Mouse (Mus musculus) 3134 (cell line): ENCODE results near the gene Col1a1.

Experiments
- DNase-seq: peaks from one replicate; pipeline ENCODE4 v3.0.0-alpha.2; 2011; ENCODE audit warnings: low spot score; ENCODE audit not compliant: insufficient read length; ENCODE audit errors: extremely low read depth

The Col1a1 gene

DNA sequence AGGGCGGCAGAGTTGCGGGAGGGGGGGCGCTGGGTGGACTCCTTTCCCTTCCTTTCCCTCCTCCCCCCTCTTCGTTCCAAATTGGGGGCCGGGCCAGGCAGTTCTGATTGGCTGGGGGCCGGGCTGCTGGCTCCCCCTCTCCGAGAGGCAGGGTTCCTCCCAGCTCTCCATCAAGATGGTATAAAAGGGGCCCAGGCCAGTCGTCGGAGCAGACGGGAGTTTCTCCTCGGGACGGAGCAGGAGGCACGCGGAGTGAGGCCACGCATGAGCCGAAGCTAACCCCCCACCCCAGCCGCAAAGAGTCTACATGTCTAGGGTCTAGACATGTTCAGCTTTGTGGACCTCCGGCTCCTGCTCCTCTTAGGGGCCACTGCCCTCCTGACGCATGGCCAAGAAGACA is at the start of gene Col1a1:
TSS of gene Col1a1 (plus strand) at position 180 of the 400 bp plus-strand sequence.
- no peak for DNase-seq

DNA sequence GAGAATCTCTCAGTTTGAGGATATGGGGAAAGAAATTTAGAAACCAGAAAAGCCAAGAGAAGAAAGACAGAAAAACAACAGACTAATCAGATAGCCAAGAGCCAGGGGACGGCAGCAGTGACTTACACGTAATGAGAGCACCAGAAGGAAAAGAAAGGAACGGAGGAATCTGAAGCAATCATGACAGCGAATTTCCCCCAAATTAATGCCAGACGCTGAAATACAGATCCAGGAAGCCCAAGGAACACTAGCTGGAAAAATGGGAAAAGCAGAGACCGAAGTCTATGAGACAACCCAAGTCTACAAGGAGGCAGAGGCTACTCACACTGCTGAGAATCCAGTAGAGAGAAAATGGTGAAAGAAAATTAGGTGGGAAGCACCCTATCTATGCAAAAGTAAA is 44.9 kb upstream of the Col1a1 start:
- no peak for DNase-seq

DNA sequence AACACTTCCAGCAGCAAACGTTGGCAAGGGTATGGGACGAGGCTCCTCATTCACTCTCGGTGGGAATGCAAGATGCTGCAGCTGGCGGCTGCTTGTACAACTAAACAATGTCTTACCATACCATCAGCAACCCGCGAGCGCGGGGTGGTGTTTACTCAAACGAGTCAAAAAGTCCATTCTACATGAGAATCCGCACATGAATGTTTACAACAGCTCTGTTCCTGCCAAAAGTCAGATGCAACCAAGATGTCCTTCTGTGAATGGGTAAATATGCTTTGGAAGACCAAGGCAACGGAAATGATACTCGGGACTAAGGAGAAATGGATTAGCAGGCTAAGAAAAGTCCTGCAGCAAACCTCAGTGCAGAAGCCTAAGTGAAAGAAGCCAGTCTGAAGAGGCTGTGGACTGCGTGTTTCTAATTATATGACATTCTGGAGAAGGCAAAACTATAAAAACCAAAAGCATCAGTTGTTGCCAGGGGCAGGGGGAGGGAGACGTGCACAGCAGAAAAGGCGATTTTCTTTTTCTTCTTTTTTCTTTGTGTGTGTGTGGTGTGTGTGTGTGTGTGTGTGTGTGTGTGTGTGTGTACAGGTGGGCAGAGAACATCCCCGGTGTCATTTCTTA is 39.2 kb upstream of the Col1a1 start:
- no peak for DNase-seq

DNA sequence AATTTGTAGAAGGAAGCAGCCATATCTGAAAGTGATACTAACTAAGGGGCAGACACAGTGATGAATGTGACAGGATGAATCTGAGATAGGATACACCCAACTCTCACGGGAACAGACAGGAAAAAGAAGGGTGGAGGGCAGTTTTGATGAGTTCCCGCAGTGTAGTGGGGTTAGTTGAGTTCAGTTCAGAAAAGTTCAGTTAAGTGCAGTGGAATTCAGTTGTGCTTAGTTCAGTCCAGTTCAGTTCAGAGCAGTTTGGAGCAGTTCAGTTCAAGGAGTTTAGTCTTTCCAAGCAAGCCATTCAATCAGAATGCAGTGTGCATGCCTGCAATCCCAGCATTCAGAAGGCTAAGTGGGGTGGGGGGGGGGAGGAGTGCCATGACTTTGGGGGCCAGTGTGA is 34.8 kb upstream of the Col1a1 start:
- no peak for DNase-seq

DNA sequence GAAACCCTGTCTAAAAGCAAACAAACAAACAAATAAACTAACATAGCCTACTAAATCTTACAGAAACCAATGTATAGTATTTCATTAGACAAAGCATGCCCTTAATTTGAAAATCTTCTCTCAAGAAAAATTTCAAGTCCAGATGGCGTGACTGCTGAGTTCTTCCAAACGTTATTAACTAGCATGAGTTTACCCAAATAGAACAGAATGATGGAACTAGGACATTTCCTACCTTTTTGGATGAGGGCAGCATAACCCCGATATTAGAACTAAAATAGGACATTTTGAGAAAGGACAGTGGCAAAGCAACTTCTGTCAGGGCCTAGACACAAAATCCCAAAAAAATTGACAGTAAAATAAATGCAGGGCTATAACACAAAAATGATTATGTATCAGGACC is 31.7 kb upstream of the Col1a1 start:
- DNase-seq: no peak

DNA sequence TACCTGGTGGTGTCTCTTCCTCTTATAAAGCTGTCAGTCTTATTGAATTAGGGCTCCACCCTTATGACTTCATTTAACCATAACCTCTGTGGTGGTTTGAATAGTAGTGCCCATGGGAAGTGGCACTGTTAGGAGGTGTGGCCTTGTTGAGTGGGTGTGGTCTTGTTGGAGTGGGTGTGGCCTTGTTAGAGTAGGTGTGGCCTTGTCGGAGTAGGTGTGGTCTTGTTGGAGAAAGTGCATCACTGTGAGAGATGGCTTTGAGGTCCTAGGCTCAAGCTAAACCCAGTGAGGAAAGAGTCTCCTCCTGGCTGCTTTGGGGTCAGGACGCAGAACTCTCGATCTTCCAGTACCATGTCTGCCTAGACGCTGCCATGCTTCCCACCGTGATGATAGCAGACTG is 25.1 kb upstream of the Col1a1 start:
- DNase-seq: peak; percentile 46

DNA sequence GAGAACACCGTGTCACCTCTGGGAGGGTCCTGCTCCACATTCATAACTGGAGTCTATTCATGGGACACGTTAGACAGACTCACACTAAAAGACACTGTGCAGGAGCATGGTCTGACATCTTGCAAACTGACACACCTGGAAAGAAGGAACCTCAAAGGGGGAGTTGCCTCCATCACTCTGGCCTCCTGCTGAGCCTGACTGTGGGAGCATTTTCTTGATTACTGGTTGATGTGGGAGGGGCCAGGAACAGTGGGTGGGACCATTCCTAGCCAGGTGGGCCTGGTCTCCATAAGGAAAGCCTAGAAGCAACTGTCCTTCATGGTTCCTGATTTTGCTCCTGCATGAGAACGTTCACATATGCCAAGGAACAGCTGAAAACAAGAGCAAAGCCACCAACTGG is 23.5 kb upstream of the Col1a1 start:
- DNase-seq: no peak

DNA sequence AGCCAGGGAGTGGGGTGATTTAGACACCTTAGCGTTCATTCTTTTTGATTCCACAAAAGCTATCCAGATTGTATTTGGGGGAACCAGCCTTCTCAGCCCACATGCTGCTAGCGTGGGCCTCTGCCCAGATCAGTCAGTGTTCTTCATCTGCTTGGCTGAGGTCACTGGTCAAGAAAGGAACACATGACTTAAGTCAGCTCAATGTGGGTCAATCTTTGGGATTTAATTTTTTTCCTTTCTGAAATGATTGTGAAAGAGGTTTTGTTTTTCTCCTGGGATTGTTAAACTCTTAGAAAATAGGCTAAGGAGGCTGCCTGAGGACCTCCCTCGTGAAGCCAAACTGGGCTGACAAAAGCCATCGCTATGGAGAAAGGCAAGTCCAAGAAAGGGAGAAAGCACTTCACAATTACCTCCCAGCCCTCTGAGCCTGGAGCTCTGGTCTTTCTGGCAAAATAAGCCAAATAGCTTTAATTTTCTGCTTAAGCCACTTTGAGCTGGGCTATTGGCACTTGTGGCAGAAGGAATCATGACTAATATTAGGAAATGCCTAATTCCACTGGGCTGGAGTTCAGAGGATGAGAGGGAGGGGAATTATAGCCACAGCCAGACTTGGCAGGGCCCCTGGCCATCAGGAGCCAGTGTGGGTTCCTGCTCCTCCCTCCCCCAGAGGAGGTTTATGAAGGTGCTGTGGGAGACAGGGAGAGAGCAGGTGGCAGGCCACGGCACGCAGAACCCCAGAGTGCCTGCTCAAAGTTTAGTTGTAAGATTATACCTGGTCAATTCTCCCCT is 22.5 kb upstream of the Col1a1 start:
- DNase-seq: peak; percentile 80

DNA sequence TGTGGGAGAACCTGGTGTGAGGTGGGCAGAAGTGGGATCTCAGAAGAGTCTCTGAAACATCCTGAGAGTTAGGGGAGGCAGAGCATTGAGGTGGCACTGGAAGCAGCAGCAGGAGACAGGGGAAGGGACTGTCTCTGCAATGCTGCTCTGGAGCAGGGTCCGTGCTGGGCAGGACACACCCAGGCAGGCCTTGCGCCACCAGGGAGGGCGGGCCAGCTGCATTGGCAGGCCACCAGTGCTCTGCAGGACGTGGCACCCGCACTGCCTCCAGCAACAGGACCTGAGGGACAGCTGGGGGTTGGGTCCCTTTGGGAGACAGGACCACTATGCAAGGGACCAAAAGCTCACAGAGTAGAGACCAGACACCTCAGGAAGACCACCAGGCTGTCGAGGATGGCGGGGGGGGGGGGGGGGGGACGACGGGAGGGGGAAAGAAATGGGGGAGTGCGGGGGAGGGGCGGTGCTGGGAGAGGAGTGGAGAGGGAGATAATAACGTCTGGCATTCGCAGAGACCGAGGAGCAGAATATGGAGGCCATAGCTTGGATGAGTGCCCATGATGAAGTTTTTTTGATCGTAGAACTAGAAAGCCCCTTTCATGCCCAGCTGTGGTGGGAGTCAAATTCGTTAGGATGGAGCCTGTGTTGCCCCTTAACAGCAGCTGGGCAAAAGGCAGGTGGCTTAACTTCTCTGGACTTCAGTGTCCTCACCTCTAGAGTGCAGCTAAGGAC is 20.2 kb upstream of the Col1a1 start:
- peak; percentile 94 for DNase-seq

DNA sequence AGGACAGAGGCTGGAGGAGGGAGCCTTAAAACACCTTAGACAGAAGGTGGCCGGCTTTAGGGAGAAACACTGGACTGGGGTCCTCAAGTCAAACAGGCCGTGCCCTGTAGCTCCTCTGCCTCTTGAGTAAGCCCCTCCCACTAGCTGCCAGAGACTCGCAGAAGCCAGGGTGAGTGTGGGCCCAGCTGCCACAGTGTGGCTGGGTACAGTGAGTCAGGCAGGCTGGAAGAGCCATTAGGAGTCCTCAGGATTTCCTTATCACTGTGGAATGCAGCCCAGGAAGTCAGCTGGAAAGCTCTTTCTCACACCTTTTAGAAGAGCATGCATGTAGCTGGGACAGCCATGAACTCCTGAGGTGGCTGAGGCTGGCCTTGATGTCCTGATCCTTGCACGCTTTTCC is 19.5 kb upstream of the Col1a1 start:
- peak; percentile 90 for DNase-seq

DNA sequence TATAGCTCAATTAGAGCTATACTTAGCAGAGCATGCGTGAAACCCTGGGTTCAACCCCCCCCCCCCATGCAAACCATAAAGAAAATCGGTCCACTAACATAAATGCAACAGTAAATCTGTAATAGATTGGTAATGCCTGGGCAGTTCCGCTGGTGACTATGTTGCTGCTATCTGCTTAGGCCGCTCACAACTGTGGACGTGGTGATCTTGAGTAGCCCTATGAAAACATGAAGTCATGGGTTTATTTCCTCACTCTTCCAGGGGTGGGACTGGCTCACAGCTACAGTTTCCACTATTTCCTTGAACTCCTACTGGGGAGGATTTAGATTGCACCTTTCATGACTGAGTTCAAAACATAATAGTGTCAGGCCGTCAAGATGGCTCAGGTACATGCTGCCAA is 18.3 kb upstream of the Col1a1 start:
- no peak for DNase-seq

DNA sequence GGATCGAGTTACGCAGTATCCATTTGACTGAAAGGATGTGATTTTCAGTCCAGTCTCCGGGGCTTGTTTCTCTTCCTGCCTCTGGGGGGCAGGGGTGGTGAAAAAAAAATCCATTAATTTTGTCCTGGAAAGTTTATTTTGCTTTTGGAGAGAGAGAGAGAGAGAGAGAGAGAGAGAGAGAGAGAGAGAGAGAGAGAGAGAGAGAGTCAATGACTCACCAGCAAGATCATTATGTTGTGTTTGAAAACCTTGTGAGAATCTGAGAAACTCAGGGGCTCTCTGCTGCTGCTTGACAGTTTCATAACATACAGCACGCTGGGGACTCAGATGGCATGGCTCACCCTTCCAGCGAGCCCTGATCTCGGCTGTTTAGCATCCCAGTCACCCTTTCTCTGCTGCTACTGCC is 15.0 kb upstream of the Col1a1 start:
- no peak for DNase-seq

DNA sequence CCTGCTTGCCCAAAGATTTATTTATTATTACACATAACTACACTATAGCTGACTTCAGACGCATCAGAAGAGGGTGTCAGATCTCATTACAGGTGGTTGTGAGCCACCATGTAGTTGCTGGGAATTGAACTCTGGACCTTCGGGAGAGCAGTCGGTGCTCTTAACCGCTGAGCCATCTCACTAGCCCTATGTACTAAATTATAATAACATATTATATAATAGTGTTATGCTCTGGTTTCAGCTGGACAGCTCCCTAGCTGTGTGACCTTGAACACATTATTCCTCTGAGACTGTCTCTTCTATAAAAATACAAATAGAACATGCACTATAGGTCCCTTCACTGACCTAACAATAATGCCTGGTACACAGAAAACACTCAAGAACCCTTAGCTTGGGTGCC is 11.0 kb upstream of the Col1a1 start:
- DNase-seq: no peak

DNA sequence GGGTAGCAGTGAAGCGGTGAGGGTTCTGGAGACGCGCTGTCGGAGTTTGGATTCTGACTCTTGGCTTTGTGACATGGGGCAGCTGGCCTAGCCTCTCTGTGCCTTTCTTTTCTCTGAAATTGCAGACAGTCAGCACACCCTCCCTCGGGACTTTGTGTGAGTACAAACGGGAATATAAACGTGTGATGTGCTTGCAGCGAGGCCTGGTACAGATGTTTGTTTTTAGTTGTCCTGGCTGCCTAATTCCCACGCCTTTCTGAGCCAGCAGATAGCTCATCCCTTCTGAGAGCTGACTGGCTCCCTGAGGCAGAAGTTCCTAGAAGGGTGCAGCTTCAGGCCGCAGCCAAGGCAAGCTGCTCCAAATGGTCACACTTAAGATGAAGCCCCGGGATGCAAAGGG is 9.6 kb upstream of the Col1a1 start:
- no peak for DNase-seq

DNA sequence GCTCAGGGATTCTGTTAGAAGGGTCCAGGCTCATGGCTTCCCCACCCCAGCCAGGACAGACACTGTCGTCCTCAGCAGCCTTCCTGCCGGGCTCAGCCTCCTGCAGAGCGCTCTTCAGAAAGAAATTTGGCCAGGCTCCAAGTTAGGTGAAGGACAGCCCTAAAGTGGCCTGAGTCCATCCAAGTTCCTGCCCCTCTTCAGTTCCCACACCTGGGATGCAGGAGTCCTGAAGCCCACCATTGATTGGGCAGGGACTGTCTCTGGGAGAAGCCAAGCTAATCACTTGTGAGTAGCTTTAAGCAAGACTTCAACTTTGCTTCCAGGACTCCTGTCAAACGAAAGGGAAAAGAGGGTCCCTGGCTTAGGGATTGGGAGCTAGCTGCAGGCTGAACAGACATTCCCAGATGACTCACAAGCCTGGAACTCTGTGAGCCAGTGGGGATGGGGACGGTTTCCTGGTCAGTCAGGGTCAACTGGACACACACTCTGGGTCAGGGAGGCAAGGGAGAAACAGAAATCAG is 8.2 kb upstream of the Col1a1 start:
- DNase-seq: peak; percentile 87

DNA sequence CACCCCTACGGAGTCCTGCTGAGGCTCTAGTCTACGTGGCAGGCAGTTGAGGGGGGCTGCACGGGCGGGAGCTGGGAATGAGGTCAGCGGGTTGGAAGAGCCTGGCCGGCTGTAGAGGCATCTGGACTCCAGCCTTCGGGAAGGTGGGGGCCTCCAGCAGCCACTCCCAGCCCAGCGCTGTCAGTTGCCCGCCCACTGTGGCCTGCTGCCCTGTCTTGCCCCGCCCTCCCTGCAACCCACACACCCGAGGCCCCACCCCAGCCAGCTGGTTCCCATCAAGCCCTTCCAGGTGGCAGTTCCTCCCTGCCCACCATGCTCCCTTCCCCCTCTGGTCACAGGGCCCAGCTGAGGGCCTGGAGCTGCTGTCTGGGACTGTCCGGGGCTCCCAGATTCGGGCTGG is 7.2 kb upstream of the Col1a1 start:
- DNase-seq: peak; percentile 96

DNA sequence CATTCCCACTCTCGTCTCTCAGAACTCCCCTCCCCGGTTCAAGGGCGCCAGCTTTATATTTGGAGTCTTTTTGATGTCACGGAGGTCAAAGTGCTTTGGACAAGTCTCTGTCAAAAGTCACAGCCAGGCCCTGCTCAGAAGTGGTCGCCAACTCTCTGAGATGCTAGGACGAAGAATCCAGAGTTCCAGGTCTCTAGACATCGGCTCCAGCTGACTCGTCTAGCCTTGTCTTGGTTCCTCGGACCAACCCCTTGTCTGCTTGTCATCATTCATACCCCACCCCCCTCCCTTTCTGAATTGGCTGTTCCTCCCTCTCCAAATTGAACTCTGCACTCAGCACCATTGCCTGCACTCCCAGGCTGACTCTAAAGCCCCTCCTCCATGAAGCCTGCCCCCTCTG is 6.4 kb upstream of the Col1a1 start:
- DNase-seq: no peak

DNA sequence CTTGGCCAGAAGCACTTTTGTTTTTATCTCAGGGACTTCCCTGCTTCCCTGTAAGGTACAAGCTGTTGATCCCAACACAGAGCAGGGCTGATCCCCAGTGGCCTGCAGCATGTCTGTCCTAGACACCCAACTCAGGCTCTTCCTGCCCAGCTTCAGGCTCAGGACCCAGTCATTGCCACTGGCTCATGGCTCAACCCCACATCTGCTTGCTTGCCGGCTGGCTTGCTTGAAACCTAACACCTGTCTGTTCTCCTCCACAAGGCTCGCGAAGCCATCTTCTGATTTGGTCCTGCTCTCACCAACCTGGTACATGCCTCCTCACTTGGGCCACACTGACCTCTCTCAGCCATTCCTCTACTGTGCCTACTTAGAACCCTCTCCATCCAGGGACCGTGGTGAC is 5.9 kb upstream of the Col1a1 start:
- no peak for DNase-seq

DNA sequence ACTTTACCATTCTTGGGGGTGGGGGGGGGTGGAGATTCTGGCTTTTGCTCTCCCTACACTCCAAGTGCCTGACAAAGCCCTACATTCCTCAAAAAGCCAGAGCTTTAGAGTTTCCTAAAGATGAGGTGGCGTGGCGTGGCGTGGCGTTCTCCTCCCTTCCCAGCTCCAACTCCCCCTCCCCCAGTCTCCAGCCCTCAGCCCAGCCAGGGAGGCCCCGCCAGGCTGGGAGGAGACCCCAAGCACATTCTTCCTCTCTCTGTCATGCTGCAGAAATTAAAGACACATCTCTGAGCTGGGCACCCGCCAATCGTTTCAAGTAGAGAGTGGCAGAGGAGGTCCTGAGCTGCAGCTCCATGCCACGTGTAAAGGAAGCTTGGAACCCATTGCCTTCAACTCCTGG is 2.4 kb upstream of the Col1a1 start:
- peak; percentile 80 for DNase-seq

DNA sequence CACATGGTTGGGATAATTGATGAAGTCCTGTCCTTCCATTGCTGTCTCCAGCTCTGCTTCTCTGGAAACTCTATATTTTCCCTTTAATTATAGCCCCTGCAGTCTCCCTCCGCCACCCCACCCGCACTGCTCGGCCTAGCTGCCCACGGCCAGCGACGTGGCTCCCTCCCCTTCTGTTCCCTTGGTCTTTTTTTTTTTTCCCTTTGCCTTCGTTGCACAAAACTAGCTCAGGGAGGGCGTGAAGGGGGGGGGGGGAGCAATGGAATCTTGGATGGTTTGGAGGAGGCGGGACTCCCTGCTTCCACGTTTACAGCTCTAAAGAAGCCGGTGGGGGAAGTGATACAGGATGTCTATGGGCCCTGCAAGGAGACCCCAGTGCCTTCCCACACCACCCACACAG is 1.5 kb upstream of the Col1a1 start:
- DNase-seq: no peak

DNA sequence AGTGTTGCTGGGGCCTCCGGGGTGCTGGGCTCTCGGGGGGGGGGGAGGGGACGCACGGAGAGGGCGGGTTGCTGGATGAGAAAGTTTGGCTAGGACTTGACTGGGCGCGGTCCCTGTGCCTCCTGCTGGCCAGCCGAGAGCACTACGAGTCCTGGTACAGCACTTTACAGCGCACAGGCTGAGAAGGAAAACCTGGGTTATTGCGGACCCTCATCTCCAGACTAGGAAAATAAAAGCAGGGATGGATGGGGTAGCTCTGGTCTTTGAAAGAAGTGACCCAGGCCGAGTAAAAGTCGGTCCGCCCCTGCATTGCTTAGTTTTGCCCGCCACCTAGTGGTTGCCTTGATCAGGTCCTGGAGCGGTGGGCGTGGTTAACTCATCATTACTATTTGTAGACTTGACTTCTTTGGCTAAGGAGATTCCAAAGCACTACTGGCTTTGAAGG is 849 bp downstream of the Col1a1 start:
- peak; percentile 92 for DNase-seq
